Mouse (Mus musculus) monocyte, adult 5-6 weeks (primary cell): ENCODE measurements around the gene Fmnl2. TPM values are rescaled to one million over a fixed set of nuclear protein-coding genes. Genes with fewer than 3 reads are reported as not detected.

Experiments
- ATAC-seq: fragments of 153-309, 156-312 bp; replicated peaks from 2 replicates; pipeline ENCODE4 v1.8.0; 2017; ENCODE audit warnings: mild to moderate bottlenecking; ENCODE audit not compliant: low TSS enrichment, insufficient number of reproducible peaks, severe bottlenecking, poor library complexity, low FRiP score
- total RNA-seq: library from RNA; stranded (forward); fragments of 200-1000, 200-491, 200-594 nt; gene quantifications from 3 replicates; pipeline ENCODE4 v1.2.3, GENCODE M21; 2017

Fmnl2 gene
- total RNA-seq, 1 experiment from 2014 or later, result 1.4 TPM

GRCm38 (mm10) chr2:53051502-53051901, 193.8 kb downstream of the Fmnl2 start:
- no peak for ATAC-seq

- ATAC-seq, result no peak
Observed at GRCm38 (mm10) chr2:53053714-53054113, 196.1 kb downstream of the Fmnl2 start.

- ATAC-seq, result no peak
Observed at GRCm38 (mm10) chr2:53056556-53056955, 198.9 kb downstream of the Fmnl2 start.

DNA sequence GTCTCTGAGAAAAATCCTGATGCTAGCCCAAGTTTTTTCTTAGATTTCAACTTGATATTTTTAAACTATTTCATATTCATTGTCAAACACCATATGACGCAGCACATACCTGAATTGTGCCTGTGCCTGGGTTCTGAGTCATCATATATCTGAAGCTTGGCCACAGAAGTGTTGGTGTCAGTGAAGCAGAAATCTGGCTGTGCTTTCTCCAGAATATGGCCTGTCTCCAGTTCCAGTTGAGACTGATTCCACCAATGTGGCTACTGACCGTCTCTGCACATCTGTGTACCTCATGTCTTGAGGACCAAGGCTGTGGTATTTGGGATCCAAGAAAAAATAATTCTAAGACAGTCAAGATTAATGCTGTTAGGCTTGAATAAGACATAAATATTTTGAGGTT, 199.6 kb downstream of the Fmnl2 start:
- no peak for ATAC-seq

- no peak for ATAC-seq
Observed at GRCm38 (mm10) chr2:53061363-53062000, 203.8 kb downstream of the Fmnl2 start.

GRCm38 (mm10) chr2:53066973-53067372, 209.3 kb downstream of the Fmnl2 start:
- no peak for ATAC-seq

DNA sequence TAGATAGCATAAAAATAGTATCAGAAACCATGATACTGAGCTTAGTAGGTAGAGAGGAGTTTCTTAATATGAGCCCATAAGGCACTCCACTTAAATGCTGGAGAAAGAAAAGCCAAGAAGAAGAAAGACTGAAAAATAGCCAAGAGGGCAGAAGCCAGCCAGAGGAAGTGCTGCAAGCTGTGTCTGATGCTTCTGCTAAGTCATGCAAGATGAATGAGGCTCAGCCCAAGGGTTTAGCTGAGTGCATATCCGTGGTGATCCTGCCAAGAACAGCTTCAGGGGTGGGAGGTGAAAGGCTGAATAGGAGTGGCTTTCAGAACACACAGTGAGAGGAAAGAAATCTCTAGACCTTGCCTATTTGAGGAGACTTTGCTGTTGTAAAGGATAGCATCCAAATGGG, 212.9 kb downstream of the Fmnl2 start:
- ATAC-seq, result no peak

DNA sequence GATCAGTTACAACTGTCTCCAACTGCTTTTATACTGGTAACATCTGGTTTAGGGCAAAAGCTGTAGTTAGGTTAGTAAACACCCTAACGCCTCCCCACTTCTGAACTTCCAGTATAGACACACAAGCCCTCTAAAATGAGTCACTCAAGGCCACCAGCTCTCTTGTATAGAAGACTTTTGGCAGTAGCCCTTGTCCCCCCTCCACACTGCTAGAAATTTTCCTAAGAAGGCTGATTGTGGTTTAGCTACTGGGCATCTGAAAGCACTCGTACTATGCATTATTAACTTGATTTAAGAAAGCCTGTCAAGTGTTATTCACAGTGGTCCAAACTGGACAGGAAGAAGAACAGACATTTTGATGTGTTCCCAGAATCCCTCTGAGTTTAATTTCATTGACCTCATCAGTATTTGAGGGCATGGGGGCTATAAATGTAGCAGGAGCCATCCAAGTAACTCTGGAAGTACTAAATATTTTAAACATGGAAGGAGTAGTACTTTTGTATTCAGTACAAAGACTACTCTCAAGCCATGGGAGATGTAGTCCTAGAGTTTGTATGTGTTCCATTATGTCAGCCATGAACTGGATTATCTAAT, 222.1 kb downstream of the Fmnl2 start:
- no peak for ATAC-seq

DNA sequence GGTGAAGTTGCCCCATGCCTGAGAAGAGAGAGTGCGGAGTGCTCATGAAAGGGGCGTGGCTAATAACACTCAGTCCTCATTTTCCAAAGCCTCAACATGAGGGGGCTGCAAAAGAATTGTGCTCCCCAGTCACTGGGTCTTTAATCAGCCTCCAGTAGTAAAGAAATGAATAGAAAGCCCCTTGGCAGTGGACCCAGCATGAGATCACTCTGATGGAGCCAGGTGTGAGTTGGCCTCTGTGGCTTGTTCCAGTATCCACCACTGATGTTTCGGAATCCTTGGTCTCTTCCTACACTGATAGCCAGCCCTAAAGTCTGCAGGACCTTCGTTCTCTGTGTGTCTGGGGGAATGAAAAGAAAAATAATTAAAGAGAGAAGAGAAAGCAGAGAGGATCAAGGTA, 224.4 kb downstream of the Fmnl2 start:
- no peak for ATAC-seq

DNA sequence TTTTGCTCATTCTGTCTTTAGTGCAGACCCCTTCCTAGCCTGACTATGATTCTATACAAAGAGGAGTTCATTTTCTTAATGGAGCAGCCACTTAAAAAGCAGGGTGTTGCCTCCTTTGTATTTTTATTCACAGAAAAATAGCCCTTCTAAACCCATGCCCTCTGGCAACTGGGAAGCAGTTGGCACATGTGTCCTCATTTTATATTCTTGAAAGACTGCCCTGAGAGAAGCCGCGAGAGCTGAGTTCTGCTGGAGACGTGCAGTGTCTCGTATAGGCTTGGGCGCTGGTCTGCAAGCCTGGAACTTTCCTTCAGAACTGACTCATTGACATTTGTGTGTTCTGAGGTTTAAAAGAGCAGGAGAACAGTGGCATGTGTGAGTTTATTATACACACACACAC, 224.8 kb downstream of the Fmnl2 start:
- ATAC-seq, result no peak

DNA sequence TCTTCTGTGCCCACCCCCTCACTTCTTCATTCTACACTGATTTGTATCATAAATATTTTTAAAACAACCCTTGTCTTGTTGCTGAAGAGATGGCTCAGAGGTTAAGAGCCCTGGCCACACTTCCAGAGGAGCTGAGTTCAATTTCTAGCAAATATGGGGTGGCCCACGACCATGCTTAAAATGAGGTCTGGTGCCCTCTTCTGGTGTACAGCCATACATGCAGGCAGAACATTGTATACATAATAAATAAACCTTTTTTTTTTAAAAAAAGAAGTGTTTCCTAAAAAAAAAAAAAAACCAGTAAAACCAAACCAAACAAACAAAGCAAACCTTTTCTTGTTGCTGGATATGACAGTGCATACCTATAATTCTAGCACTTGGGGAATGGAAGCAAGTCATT, 225.6 kb downstream of the Fmnl2 start:
- ATAC-seq, result no peak

- ATAC-seq, result peak; percentile 63; the same call in 1 of the 2 replicates
Observed at GRCm38 (mm10) chr2:53085617-53086202, 228.1 kb downstream of the Fmnl2 start.

DNA sequence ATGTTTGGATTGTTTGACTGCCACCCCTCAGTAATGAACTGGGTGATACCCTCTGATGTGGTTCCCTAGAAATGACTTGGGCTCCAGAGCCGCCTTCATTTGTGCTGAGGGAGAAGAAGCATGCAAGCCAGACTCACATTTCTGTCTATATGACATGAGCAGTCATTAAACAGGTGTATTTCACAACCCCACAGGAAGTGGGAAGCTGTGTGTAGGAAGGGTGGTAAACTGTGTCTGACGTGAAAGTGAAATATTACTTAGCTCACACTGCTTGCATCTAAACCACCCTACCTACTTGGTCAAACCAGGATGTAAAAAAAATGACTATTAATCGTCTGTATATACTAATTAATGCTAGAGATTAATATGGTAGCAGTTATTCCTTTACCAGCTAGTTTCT, 231.1 kb downstream of the Fmnl2 start:
- ATAC-seq, result no peak

DNA sequence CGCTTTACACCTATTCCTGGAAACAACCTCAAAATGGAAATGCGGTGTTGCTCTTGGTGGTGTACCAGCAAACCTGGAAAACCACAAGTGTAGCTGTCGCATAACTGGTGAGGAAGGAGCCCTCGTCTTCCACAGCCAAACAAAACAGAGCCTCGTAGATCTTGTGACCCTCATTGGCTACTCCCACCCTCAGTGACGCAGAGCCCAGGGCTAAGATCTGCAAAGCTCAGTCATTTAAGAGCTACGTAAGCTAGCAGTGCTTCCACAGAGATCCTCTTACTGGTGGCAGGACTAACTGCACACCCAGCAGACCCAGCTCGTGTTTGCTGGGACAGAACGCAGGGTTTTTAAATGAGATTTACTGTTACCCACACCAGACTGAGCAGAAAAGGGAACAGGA, 237.4 kb downstream of the Fmnl2 start:
- ATAC-seq, result no peak

DNA sequence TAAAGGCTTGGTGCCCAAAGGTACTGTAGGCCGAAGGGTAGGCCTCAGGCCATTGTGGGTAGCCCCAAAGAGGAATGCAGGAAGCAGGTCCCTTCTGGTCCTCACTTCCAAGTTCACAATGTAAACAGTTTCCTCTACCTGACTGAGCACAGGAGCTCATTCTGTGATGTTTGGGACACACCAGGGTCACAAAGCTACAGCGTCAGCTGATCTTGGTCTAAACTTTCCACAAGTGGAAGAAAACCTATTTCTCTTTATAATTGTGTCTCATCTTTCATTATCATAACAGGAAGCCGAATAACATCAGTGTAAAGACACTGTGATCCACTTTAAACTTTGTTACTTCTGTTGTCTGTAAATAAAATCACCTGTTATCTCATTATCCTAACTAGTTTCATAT, 237.8 kb downstream of the Fmnl2 start:
- no peak for ATAC-seq

GRCm38 (mm10) chr2:53100093-53100492, 242.4 kb downstream of the Fmnl2 start:
- ATAC-seq, result no peak

DNA sequence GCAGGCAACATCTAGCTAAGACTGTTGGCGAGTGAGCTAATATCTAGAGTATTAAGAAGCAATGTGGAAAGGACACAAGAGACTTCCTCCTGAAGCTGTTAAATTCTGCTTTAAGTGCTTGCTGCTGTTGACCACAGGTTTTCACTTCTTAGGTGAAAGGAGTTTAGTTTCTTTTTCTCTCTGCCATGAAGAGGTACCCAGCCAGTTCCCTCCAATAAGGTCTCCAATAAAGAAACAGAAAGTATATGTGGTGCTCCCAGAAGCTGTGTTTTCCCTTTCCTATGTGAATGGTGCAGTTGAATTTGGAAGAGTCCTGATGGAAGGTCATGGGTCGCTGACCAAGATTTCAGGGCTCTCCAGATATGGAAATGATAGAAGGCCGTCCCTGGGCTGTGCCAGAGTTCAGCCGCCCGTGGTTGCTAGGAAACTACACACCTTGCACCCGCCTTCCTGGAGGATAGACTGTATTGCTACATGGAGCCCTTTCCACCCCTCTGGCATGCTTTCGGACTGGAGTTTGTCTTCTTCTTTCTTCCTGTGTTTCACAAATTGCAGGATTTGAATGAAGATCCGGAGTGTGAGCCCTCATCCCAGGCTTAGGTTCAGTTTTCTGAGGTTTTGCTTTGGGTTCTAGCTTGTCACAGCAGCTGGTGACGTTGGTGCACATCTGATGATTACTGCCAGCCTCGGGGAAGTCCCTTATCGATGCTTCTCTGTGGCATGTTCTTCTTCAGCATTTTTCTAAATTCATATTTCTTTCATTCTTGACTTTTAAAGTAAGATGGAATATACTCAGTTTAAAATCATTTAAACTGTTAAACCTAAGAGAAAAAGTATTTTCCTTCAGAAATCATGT, 244.5 kb downstream of the Fmnl2 start:
- no peak for ATAC-seq

DNA sequence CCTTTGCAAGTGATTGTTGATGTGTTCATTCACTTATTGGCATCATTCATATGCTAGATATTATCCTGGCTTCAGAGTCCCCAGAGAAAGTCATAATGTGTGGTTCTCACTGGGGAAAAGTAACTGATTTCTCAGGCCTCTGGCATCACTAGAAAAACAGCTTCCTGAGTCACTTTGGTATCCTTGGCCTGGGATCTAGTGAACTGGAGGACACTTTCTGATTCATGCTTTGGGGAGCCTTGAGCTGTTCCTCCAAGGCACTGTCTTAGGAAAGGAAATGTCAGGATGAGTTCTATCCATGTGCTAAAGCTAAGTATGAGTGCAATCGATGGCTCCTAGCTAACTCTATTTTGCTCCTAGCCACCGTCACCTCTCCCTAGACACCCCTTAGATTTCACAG, 245.2 kb downstream of the Fmnl2 start:
- no peak for ATAC-seq

- no peak for ATAC-seq
Observed at GRCm38 (mm10) chr2:53105408-53105807, 247.7 kb downstream of the Fmnl2 start.

DNA sequence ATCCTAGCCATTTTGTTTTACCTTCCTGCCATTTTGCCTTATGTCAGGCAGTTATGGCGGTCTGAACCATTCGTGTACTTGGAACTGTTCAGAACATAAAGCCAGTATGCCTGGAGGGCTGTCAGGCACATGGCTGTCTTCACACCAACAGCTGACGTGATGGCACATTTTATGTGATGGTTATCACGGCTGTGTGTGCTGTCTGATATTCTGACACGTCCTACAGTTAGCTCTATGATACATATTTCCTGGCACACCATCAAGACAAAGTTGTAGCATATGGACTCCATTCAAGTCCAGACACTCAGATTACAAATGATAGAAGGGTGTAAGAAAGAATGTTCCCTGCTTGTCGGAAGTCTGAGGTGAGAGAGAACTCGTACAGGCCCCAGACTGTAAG, 248.4 kb downstream of the Fmnl2 start:
- no peak for ATAC-seq
